Mouse (Mus musculus) limb, embryonic 14.5 days (tissue): ENCODE data around the gene Bmx. TPM values are rescaled to one million over a fixed set of nuclear protein-coding genes. Genes with fewer than 3 reads are reported as not detected.

ENCODE experiments used
- ATAC-seq: fragments of 200-750 bp; cut with Nextera tagmentation; 2 replicates; pipeline ENCODE4 v1.8.0; 2017; ENCODE audit warnings: low read depth, moderate number of reproducible peaks, moderate TSS enrichment; ENCODE audit not compliant: low FRiP score
- DNase-seq: peaks from one replicate; pipeline ENCODE4 v3.0.0-alpha.2; 2015; ENCODE audit warnings: low spot score
- H3K27ac ChIP-seq: fragments of 300-500 bp; sonication (generic); replicated peaks from 2 replicates; pipeline ENCODE4 v1.5.1; 2014; ENCODE audit warnings: low read depth, mild to moderate bottlenecking, low read length, moderate library complexity, mixed read lengths
- H3K27me3 ChIP-seq: fragments of 300-500 bp; sonication (generic); 2 replicates; pipeline ENCODE4 v1.6.1; 2014; ENCODE audit warnings: low read length, mixed read lengths; ENCODE audit not compliant: control insufficient read depth, insufficient read depth
- H3K36me3 ChIP-seq: fragments of 300-500 bp; sonication (generic); 2 replicates; pipeline ENCODE4 v1.6.1; 2014; ENCODE audit warnings: mild to moderate bottlenecking, low read length, moderate library complexity, mixed read lengths; ENCODE audit not compliant: control insufficient read depth, insufficient read depth
- H3K4me1 ChIP-seq: fragments of 300-500 bp; sonication (generic); 2 replicates; pipeline ENCODE4 v1.6.1; 2014; ENCODE audit warnings: antibody characterized with exemption, low read length, mixed read lengths; ENCODE audit not compliant: control insufficient read depth, insufficient read depth
- H3K4me2 ChIP-seq: fragments of 300-500 bp; sonication (generic); replicated peaks from 2 replicates; pipeline ENCODE4 v1.6.1; 2014; ENCODE audit warnings: low read depth, mild to moderate bottlenecking, low read length, moderate library complexity; ENCODE audit not compliant: severe bottlenecking
- H3K4me3 ChIP-seq: fragments of 300-500 bp; sonication (generic); replicated peaks from 2 replicates; pipeline ENCODE4 v1.5.1; 2014; ENCODE audit warnings: low read length
- H3K9ac ChIP-seq: fragments of 300-500 bp; sonication (generic); 2 replicates; pipeline ENCODE4 v1.6.1; 2014; ENCODE audit warnings: mild to moderate bottlenecking, low read depth, low read length, moderate library complexity; ENCODE audit not compliant: severe bottlenecking
- H3K9me3 ChIP-seq: fragments of 300-500 bp; sonication (generic); 2 replicates; pipeline ENCODE4 v1.6.1; 2016; ENCODE audit warnings: low read length; ENCODE audit not compliant: control insufficient read depth
- POLR2A ChIP-seq: fragments of 200-500 bp; IDR thresholded peaks from 2 replicates; pipeline ENCODE4 v1.8.0; 2012; ENCODE audit warnings: inconsistent platforms, mild to moderate bottlenecking, moderate library complexity, borderline replicate concordance; ENCODE audit not compliant: insufficient read depth, insufficient read length; ENCODE audit errors: extremely low read depth
- WGBS: fragments of 180-500 bp; shearing (Covaris S2); extraction: QIAGEN DNeasy Blood & Tissue Kit; methylation state at CpG from one replicate; pipeline ENCODE4 v1.1.7; 2014; 5-methylcytosine and 5-hydroxymethylcytosine counted together
- polyA plus RNA-seq, 2 experiments: library from polyadenylated mRNA; depleted of rRNA in 1 of 2; stranded (reverse) in 1 of 2; unstranded in 1 of 2; fragments of >200 nt; fragmentation: Nextera tagmentation in 1 of 2; extraction: Ambion mirVana in 1 of 2; gene quantifications; 2 replicates each; pipeline versions ENCODE4 v1.2.1 to v1.2.3; 2012 to 2014

The Bmx gene
- polyA plus RNA-seq, 2 experiments = 0.48 to 0.50 TPM

GRCm38 (mm10) chrX:164153606-164154005, 104.4 kb downstream of the Bmx start:
- Histone ChIP-seq H3K4me2 (no peak overlapping the region), H3K4me3 (no peak overlapping the region), H3K4me1 (no peaks in the 10 kb centered on the region), H3K27me3 (no peaks in the 10 kb centered on the region), H3K9ac (no peak overlapping the region), H3K9me3 (no peaks in the 10 kb centered on the region), H3K36me3 (no peaks in the 10 kb centered on the region), H3K27ac (no peak overlapping the region)
- no peak for TF ChIP-seq POLR2A
- ATAC-seq = no peak
- peak; percentile 6 for DNase-seq

- ATAC-seq = no peak
- WGBS = 56% methylated on average over 2 of the region's 2 CpGs
Measured at GRCm38 (mm10) chrX:164152703-164153102, 105.3 kb downstream of the Bmx start.

GRCm38 (mm10) chrX:164145463-164146250, 112.3 kb downstream of the Bmx start:
- no peak for TF ChIP-seq POLR2A
- 87% methylated on average over 6 of the region's 6 CpGs for WGBS
- H3K27ac ChIP-seq = no peak overlapping the region
- H3K9ac ChIP-seq = no peak overlapping the region
- H3K4me2 ChIP-seq = no peak overlapping the region
- ATAC-seq (no peak), DNase-seq (no peak)
- H3K36me3 ChIP-seq = no peaks in the 10 kb centered on the region
- H3K27me3 ChIP-seq = no peaks in the 10 kb centered on the region
- H3K9me3 ChIP-seq = no peaks in the 10 kb centered on the region
- no peak overlapping the region for H3K4me3 ChIP-seq
- no peaks in the 10 kb centered on the region for H3K4me1 ChIP-seq

More at GRCm38 (mm10) chrX:164152703-164153102, 105.3 kb downstream of the Bmx start:
- H3K4me2 ChIP-seq = no peak overlapping the region
- no peaks in the 10 kb centered on the region for H3K4me1 ChIP-seq
- H3K36me3 ChIP-seq = no peaks in the 10 kb centered on the region
- H3K9ac ChIP-seq = no peak overlapping the region
- no peaks in the 10 kb centered on the region for H3K27me3 ChIP-seq
- no peaks in the 10 kb centered on the region for H3K9me3 ChIP-seq
- no peak overlapping the region for H3K27ac ChIP-seq
- DNase-seq = no peak
- no peak for TF ChIP-seq POLR2A
- no peak overlapping the region for H3K4me3 ChIP-seq

Other genes starting within 250 kb of the Bmx start
- 1.1 and 1.2 TPM in 2 replicates for gene Car5b, start 230.2 kb downstream of the Bmx start, polyA plus RNA-seq (2012; rRNA removed)
- gene Car5b, start 230.2 kb downstream of the Bmx start, polyA plus RNA-seq (2014; fragmentation: Nextera tagmentation; extraction: Ambion mirVana) = 0.62 and 0.96 TPM in 2 replicates
- gene Siah1b, start 181.7 kb downstream of the Bmx start, polyA plus RNA-seq (2012; rRNA removed) = 19.8 and 23.3 TPM in 2 replicates
- gene Siah1b, start 181.7 kb downstream of the Bmx start, polyA plus RNA-seq (2014; fragmentation: Nextera tagmentation; extraction: Ambion mirVana) = 20.1 and 24.2 TPM in 2 replicates
- gene Cltrn, start 169.4 kb downstream of the Bmx start, polyA plus RNA-seq (2012; rRNA removed) = 0.05 and 0.10 TPM in 2 replicates
- 0.15 and 0.21 TPM in 2 replicates for gene Cltrn, start 169.4 kb downstream of the Bmx start, polyA plus RNA-seq (2014; fragmentation: Nextera tagmentation; extraction: Ambion mirVana)
- gene Ace2, start 118.9 kb downstream of the Bmx start, polyA plus RNA-seq (2012; rRNA removed) = 1.7 and 2.4 TPM in 2 replicates
- gene Ace2, start 118.9 kb downstream of the Bmx start, polyA plus RNA-seq (2014; fragmentation: Nextera tagmentation; extraction: Ambion mirVana) = 3.7 and 6.2 TPM in 2 replicates
- 2.6 and 3.1 TPM in 2 replicates for gene Pir, start 11.2 kb upstream of the Bmx start, polyA plus RNA-seq (2012; rRNA removed)
- gene Pir, start 11.2 kb upstream of the Bmx start, polyA plus RNA-seq (2014; fragmentation: Nextera tagmentation; extraction: Ambion mirVana) = 4.7 and 5.9 TPM in 2 replicates
- 7.2 and 9.1 TPM in 2 replicates for gene Vegfd, start 115.2 kb upstream of the Bmx start, polyA plus RNA-seq (2012; rRNA removed)
- gene Vegfd, start 115.2 kb upstream of the Bmx start, polyA plus RNA-seq (2014; fragmentation: Nextera tagmentation; extraction: Ambion mirVana) = 7.7 and 8.0 TPM in 2 replicates
- gene Piga, start 161.6 kb upstream of the Bmx start, polyA plus RNA-seq (2012; rRNA removed) = 11.0 and 12.3 TPM in 2 replicates
- 9.4 and 10.4 TPM in 2 replicates for gene Piga, start 161.6 kb upstream of the Bmx start, polyA plus RNA-seq (2014; fragmentation: Nextera tagmentation; extraction: Ambion mirVana)
- 0.10 TPM in 2 replicates for gene Asb11, start 178.8 kb upstream of the Bmx start, polyA plus RNA-seq (2012; rRNA removed)
- not detected in 2 replicates for gene Asb11, start 178.8 kb upstream of the Bmx start, polyA plus RNA-seq (2014; fragmentation: Nextera tagmentation; extraction: Ambion mirVana)
- 1.8 and 2.3 TPM in 2 replicates for gene Asb9, start 248.1 kb upstream of the Bmx start, polyA plus RNA-seq (2012; rRNA removed)
- gene Asb9, start 248.1 kb upstream of the Bmx start, polyA plus RNA-seq (2014; fragmentation: Nextera tagmentation; extraction: Ambion mirVana) = 1.00 and 1.4 TPM in 2 replicates